In the genomic region with DNA sequence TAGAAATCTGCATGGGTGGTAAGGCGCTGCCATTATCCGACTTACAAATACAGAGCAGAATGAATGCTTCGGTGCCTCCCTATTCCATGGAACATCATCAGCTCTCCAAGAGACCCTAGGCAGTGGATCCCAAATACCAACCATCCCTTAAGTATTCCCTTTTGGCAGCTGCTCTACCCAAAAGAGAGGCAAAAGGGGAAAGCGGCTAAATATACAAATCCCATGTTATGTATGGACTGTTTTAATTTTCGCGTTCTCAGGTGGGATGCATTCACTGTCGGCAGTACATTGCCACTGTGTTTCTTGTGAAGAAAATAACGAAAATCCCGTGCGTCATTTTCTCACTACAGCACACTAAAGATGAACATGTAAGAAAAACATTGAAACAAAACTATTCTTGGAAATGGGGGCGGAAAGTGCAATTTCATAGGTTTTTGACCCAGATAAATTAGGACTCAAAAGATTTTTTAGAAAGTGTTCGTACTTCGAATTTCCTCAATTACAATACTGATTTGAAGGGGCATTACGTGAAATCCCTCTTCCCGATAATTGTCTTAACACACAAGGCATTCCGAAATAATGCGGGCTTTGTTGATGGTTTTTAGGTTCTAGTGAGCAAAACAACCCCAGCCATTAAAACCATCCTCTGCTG, we compare ENCODE assay signal across 8 mouse cellular contexts. TPM values are rescaled to one million over a fixed set of nuclear protein-coding genes. Genes with fewer than 3 reads are reported as not detected.
DNase-seq lines count a peak whose midpoint lies in the region; ATAC-seq and TF ChIP-seq lines count a peak whose summit lies in the region.

No protein-coding gene starts in this region.

- peaks cover 35% of the 10 kb centered on the region for H3K27me3 ChIP-seq in lung, embryonic 16.5 days (ENCODE audit: control insufficient read depth, insufficient read depth, low read depth, low read length)
- H3K27me3 ChIP-seq in limb, embryonic 15.5 days, result peaks cover 10% of the 10 kb centered on the region
- H3K27me3 ChIP-seq in stomach, embryonic 15.5 days (replicated peaks), result peaks cover 25% of the 10 kb centered on the region

- DNase-seq in lung, adult 18-20 months, result no peak
- no peak for DNase-seq in left cerebral cortex, postnatal 10 days (ENCODE audit: extremely low spot score in 1 of 2, low spot score in 2 of 2)
- DNase-seq in kidney, adult 11 months, result no peak
- DNase-seq in adrenal gland, adult 8-10 months, result no peak

- H3K4me3 ChIP-seq in lung, embryonic 16.5 days (ENCODE audit: low read length), result peak overlapping the region; percentile 55
- peak overlapping the region; percentile 42 for H3K4me3 ChIP-seq in embryonic fibroblast, embryonic 13.5 days (ENCODE audit: insufficient read depth, low read length)
- H3K4me3 ChIP-seq in limb, embryonic 15.5 days, result peak overlapping the region; percentile 42
- peak overlapping the region; percentile 41 for H3K4me3 ChIP-seq in stomach, embryonic 15.5 days (replicated peaks)

- H3K27ac ChIP-seq in lung, embryonic 16.5 days (ENCODE audit: low read length), result no peak overlapping the region
- peak overlapping the region; percentile 37; the same call in 1 of the 2 replicates for H3K27ac ChIP-seq in embryonic fibroblast, embryonic 13.5 days (ENCODE audit: insufficient read depth, low read length)
- H3K27ac ChIP-seq in limb, embryonic 15.5 days, result peak overlapping the region; percentile 88
- 0 out of 2 replicates have a peak overlapping the region, but pooled peaks have one; percentile 45 for H3K27ac ChIP-seq in stomach, embryonic 15.5 days

- peak overlapping the region; percentile 84 for H3K4me2 ChIP-seq in lung, embryonic 16.5 days (ENCODE audit: low read depth, low read length)
- peak overlapping the region; percentile 52 for H3K4me2 ChIP-seq in limb, embryonic 15.5 days
- H3K4me2 ChIP-seq in stomach, embryonic 15.5 days, result peak overlapping the region; percentile 65

- 40% methylated on average over 17 of the region's 17 CpGs for WGBS in lung, embryonic 16.5 days
- 28% methylated on average over 17 of the region's 17 CpGs for WGBS in limb, embryonic 15.5 days
- WGBS in stomach, embryonic 15.5 days, result 40% methylated on average over 17 of the region's 17 CpGs

- intact Hi-C loops in left cerebral cortex, postnatal 10 days (cut with DNase I), result no loop called here

- TF ChIP-seq POLR2A in embryonic fibroblast, embryonic 13.5 days (IDR thresholded peaks at IDR 0.05; ENCODE audit: low read depth, low read length), result no peak

- no peak for TF ChIP-seq CTCF in embryonic fibroblast, embryonic 13.5 days (IDR thresholded peaks at IDR 0.05; ENCODE audit: borderline replicate concordance, insufficient read depth, low read length)

- ATAC-seq in lung, embryonic 16.5 days (ENCODE audit: low read depth), result no peak
- no peak for ATAC-seq in limb, embryonic 15.5 days (ENCODE audit: insufficient number of reproducible peaks, low FRiP score, low TSS enrichment, low read depth)
- ATAC-seq in stomach, embryonic 15.5 days (ENCODE audit: insufficient read depth, low FRiP score, low read depth), result no peak

- peak overlapping the region; percentile 67 for H3K9ac ChIP-seq in lung, embryonic 16.5 days (ENCODE audit: low read length)
- peak overlapping the region; percentile 64 for H3K9ac ChIP-seq in limb, embryonic 15.5 days
- 0 out of 2 replicates have a peak overlapping the region, but pooled peaks have one; percentile 26 for H3K9ac ChIP-seq in stomach, embryonic 15.5 days

- no peaks in the 10 kb centered on the region for H3K36me3 ChIP-seq in lung, embryonic 16.5 days (ENCODE audit: control insufficient read depth, insufficient read depth, low read length)
- H3K36me3 ChIP-seq in limb, embryonic 15.5 days, result no peaks in the 10 kb centered on the region
- H3K36me3 ChIP-seq in stomach, embryonic 15.5 days, result no peaks in the 10 kb centered on the region

- H3K4me1 ChIP-seq in lung, embryonic 16.5 days (replicated peaks; ENCODE audit: control insufficient read depth, insufficient read depth, low read length), result peaks cover 24% of the 10 kb centered on the region
- no peaks in the 10 kb centered on the region for H3K4me1 ChIP-seq in embryonic fibroblast, embryonic 13.5 days (ENCODE audit: control insufficient read depth, insufficient read depth, low read length)
- peaks cover 18% of the 10 kb centered on the region; the same call in 1 of the 2 replicates for H3K4me1 ChIP-seq in limb, embryonic 15.5 days
- H3K4me1 ChIP-seq in stomach, embryonic 15.5 days, result peaks cover 4% of the 10 kb centered on the region; the same call in 1 of the 2 replicates

- H3K9me3 ChIP-seq in lung, embryonic 16.5 days (ENCODE audit: control insufficient read depth, low read length), result no peaks in the 10 kb centered on the region
- no peaks in the 10 kb centered on the region for H3K9me3 ChIP-seq in limb, embryonic 15.5 days
- H3K9me3 ChIP-seq in stomach, embryonic 15.5 days, result no peaks in the 10 kb centered on the region

RNA-seq across cellular contexts. Expression of a gene that starts 4.7 kb away (rescaled TPM):
- polyA plus RNA-seq in lung, embryonic 16.5 days (2015; fragmentation: Nextera tagmentation; extraction: Ambion mirVana), result 0.59 and 0.88 TPM in 2 replicates
- polyA plus RNA-seq in embryonic fibroblast, embryonic 13.5 days (2011; ENCODE audit: insufficient read length, low read depth, missing spikeins), result 3.1 and 9.9 TPM in 2 replicates
- polyA plus RNA-seq in limb, embryonic 15.5 days (2015; fragmentation: Nextera tagmentation; extraction: Ambion mirVana), result 16.3 and 17.6 TPM in 2 replicates
- polyA plus RNA-seq in stomach, embryonic 15.5 days (2015; fragmentation: Nextera tagmentation; extraction: Ambion mirVana), result 8.9 and 9.9 TPM in 2 replicates
- 1 to 10 TPM; 1.2 to 2.6 TPM for total RNA-seq in left cerebral cortex, postnatal 10 days (2021)
- 1 to 10 TPM; 2.0 to 4.0 (median 3.4) TPM for total RNA-seq in adrenal gland, adult 8-10 months (2022)
